Mouse (Mus musculus) hindbrain, embryonic 10.5 days (tissue): ENCODE measurements around the gene Ccdc74a. TPM values are rescaled to one million over a fixed set of nuclear protein-coding genes. Genes with fewer than 3 reads are reported as not detected.

Experiments used
- polyA plus RNA-seq: library from polyadenylated mRNA; unstranded; fragments of >200 nt; fragmentation: Nextera tagmentation; extraction: Ambion mirVana; gene quantifications from 2 replicates; pipeline ENCODE4 v1.2.1, GENCODE M21; 2016

The Ccdc74a gene
- polyA plus RNA-seq, 1 experiment from 2014 or later = 9.8 TPM

Other genes with a start within 250 kb of the Ccdc74a start
- gene Snap29, start 240.5 kb upstream of the Ccdc74a start, polyA plus RNA-seq = 11.9 and 12.9 TPM in 2 replicates
- gene Pi4ka, start 240.2 kb upstream of the Ccdc74a start, polyA plus RNA-seq = 38.8 and 48.4 TPM in 2 replicates
- gene Crkl, start 194.5 kb upstream of the Ccdc74a start, polyA plus RNA-seq = 75.8 and 81.5 TPM in 2 replicates
- 2.2 and 3.7 TPM in 2 replicates for gene Aifm3, start 156.9 kb upstream of the Ccdc74a start, polyA plus RNA-seq
- gene Lztr1, start 137.8 kb upstream of the Ccdc74a start, polyA plus RNA-seq = 91.1 and 105 TPM in 2 replicates
- 49.6 and 59.1 TPM in 2 replicates for gene Thap7, start 115.3 kb upstream of the Ccdc74a start, polyA plus RNA-seq
- gene Lrrc74b, start 85.2 kb upstream of the Ccdc74a start, polyA plus RNA-seq = 0.55 and 1.1 TPM in 2 replicates
- 1.1 and 1.2 TPM in 2 replicates for gene P2rx6, start 84.6 kb upstream of the Ccdc74a start, polyA plus RNA-seq
- gene Slc7a4, start 63.3 kb upstream of the Ccdc74a start, polyA plus RNA-seq = 2.5 and 3.1 TPM in 2 replicates
- gene Smpd4, start 27.1 kb upstream of the Ccdc74a start, polyA plus RNA-seq = 47.8 and 51.2 TPM in 2 replicates
- gene Med15, start 86.4 kb downstream of the Ccdc74a start, polyA plus RNA-seq = 46.8 and 54.2 TPM in 2 replicates
- gene Klhl22, start 113.1 kb downstream of the Ccdc74a start, polyA plus RNA-seq = 57.5 TPM in 2 replicates
- 5.4 and 9.6 TPM in 2 replicates for gene Scarf2, start 150.8 kb downstream of the Ccdc74a start, polyA plus RNA-seq
- 0.22 TPM in 1 of 2 replicates, not detected in the other for gene B830017H08Rik, start 186.7 kb downstream of the Ccdc74a start, polyA plus RNA-seq
- gene Car15, start 191.9 kb downstream of the Ccdc74a start, polyA plus RNA-seq = 1.9 and 2.3 TPM in 2 replicates
- 0.14 and 0.20 TPM in 2 replicates for gene Gm20518, start 245.2 kb downstream of the Ccdc74a start, polyA plus RNA-seq
- not detected in 2 replicates for gene Tssk1, start 247.8 kb downstream of the Ccdc74a start, polyA plus RNA-seq